Mouse (Mus musculus) G1E (cell line): ENCODE measurements around the gene Tbl1xr1. TPM values are rescaled to one million over a fixed set of nuclear protein-coding genes. Genes with fewer than 3 reads are reported as not detected.

ENCODE experiments used
- ATAC-seq: 2 replicates; pipeline ENCODE4 v1.8.0; 2016; ENCODE audit warnings: mild to moderate bottlenecking; ENCODE audit not compliant: insufficient number of reproducible peaks, poor library complexity, low FRiP score, severe bottlenecking; ENCODE audit errors: extremely low read depth
- DNase-seq: peaks from one replicate; pipeline ENCODE4 v3.0.0; 2012; ENCODE audit warnings: low spot score
- H3K27me3 ChIP-seq: 2 replicates; pipeline ENCODE4 v1.6.1; 2012; ENCODE audit warnings: mild to moderate bottlenecking, low read length, inconsistent platforms; ENCODE audit not compliant: insufficient read depth
- H3K36me3 ChIP-seq: replicated peaks from 2 replicates; pipeline ENCODE3; 2012; ENCODE audit warnings: mild to moderate bottlenecking, inconsistent platforms
- H3K4me1 ChIP-seq: 2 replicates; pipeline ENCODE4 v1.6.1; 2012; ENCODE audit warnings: low read depth, low read length, inconsistent platforms, mixed read lengths; ENCODE audit not compliant: insufficient read depth
- H3K4me3 ChIP-seq: 2 replicates; pipeline ENCODE4 v1.5.1; 2012; ENCODE audit warnings: low read depth, mild to moderate bottlenecking, inconsistent platforms, low read length, moderate library complexity, mixed read lengths
- H3K9me3 ChIP-seq: replicated peaks from 2 replicates; pipeline ENCODE4 v1.6.1; 2012; ENCODE audit warnings: inconsistent platforms
- CTCF ChIP-seq: IDR thresholded peaks from 2 replicates; pipeline ENCODE4 v1.5.1; 2012; ENCODE audit warnings: low read depth, low read length, inconsistent platforms, mixed read lengths
- GATA1 ChIP-seq: IDR thresholded peaks from 2 replicates; pipeline ENCODE4 v1.6.1; 2012; ENCODE audit warnings: borderline replicate concordance, low read length, inconsistent platforms, mixed read lengths
- GATA2 ChIP-seq: IDR thresholded peaks from 2 replicates; pipeline ENCODE4 v1.6.1; 2012; ENCODE audit warnings: low read depth, low read length, inconsistent platforms, borderline replicate concordance
- POLR2AphosphoS5 ChIP-seq: IDR thresholded peaks from 2 replicates; pipeline ENCODE4 v1.6.1; 2012; ENCODE audit warnings: low read depth, low read length, inconsistent platforms; ENCODE audit not compliant: insufficient replicate concordance
- TAL1 ChIP-seq: conservative IDR thresholded peaks from 2 replicates; pipeline ENCODE4 v1.6.1; 2012; ENCODE audit warnings: low read depth, low read length, inconsistent platforms, mixed read lengths
- polyA plus RNA-seq: library from polyadenylated mRNA; stranded (reverse); fragments of >175 nt; gene quantifications from 2 replicates; pipeline ENCODE4 v1.2.3, GENCODE M21; 2012
- total RNA-seq, 2 experiments: library from RNA; stranded (forward) in 1 of 2; stranded (reverse) in 1 of 2; fragments of 200-1000 nt in 1 of 2; fragments of >200 nt in 1 of 2; fragmentation: Nextera tagmentation in 1 of 2; gene quantifications; 2 replicates each; pipeline ENCODE4 v1.2.3; 2014 to 2017

The Tbl1xr1 gene
- total and polyA plus RNA-seq, 3 experiments = 25.9 to 95.8 (median 53.5) TPM

- TF ChIP-seq TAL1 = no peak
- TF ChIP-seq GATA1 = no peak
- no peak for TF ChIP-seq GATA2
- TF ChIP-seq POLR2AphosphoS5 = no peak
- TF ChIP-seq CTCF = no peak
- no peak for ATAC-seq
- H3K27me3 ChIP-seq = no peaks in the 10 kb centered on the region
- H3K4me3 ChIP-seq = no peak overlapping the region
- peaks cover 44% of the 10 kb centered on the region for H3K4me1 ChIP-seq
- no peak for DNase-seq
- no peaks in the 10 kb centered on the region; the same call in 1 of the 2 replicates for H3K9me3 ChIP-seq
- peaks cover 31% of the 10 kb centered on the region for H3K36me3 ChIP-seq
These were observed 39.7 kb downstream of the Tbl1xr1 start for GRCm38 (mm10) chr3:22116188-22116587.

GRCm38 (mm10) chr3:22121741-22122140, 45.3 kb downstream of the Tbl1xr1 start:
- H3K9me3 ChIP-seq = no peaks in the 10 kb centered on the region
- H3K36me3 ChIP-seq = peaks cover 47% of the 10 kb centered on the region
- no peak for ATAC-seq
- TF ChIP-seq TAL1 (no peak), POLR2AphosphoS5 (no peak), GATA2 (no peak), CTCF (no peak), GATA1 (no peak)
- no peak for DNase-seq
- no peaks in the 10 kb centered on the region for H3K27me3 ChIP-seq
- H3K4me3 ChIP-seq = no peak overlapping the region
- peaks cover 27% of the 10 kb centered on the region for H3K4me1 ChIP-seq

DNA sequence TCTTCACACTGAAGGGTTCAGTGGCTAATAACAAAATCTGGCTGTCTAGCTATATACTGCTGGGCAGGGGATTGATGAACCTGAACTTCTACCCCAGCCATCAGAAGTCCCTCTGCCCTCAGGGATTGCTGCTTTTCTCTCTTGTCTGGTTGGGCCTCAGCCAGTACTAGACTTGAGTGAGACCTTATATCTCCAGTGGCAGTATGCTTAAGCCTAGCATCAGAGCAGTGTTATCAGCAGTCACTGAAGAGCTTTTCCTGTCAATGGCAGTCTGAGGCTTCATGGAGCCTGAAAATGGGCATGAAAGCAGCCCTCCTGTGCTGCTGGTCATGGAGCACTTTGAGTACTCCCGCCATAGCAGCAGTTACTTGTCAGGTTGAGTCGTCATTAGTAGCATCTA, 46.7 kb downstream of the Tbl1xr1 start:
- Histone ChIP-seq H3K27me3 (no peaks in the 10 kb centered on the region), H3K4me3 (no peak overlapping the region), H3K9me3 (no peaks in the 10 kb centered on the region), H3K4me1 (peaks cover 24% of the 10 kb centered on the region), H3K36me3 (peaks cover 48% of the 10 kb centered on the region)
- ATAC-seq = no peak
- TF ChIP-seq POLR2AphosphoS5 (no peak), GATA1 (no peak), TAL1 (no peak), GATA2 (no peak), CTCF (no peak)
- no peak for DNase-seq

- no peak for ATAC-seq
- Histone ChIP-seq H3K27me3 (no peaks in the 10 kb centered on the region), H3K36me3 (peaks cover 51% of the 10 kb centered on the region), H3K9me3 (no peaks in the 10 kb centered on the region), H3K4me1 (peaks cover 13% of the 10 kb centered on the region), H3K4me3 (no peak overlapping the region)
- DNase-seq = no peak
- TF ChIP-seq CTCF (no peak), POLR2AphosphoS5 (no peak), GATA1 (no peak), GATA2 (no peak), TAL1 (no peak)
These were observed 49.9 kb downstream of the Tbl1xr1 start for GRCm38 (mm10) chr3:22126251-22126826.

DNA sequence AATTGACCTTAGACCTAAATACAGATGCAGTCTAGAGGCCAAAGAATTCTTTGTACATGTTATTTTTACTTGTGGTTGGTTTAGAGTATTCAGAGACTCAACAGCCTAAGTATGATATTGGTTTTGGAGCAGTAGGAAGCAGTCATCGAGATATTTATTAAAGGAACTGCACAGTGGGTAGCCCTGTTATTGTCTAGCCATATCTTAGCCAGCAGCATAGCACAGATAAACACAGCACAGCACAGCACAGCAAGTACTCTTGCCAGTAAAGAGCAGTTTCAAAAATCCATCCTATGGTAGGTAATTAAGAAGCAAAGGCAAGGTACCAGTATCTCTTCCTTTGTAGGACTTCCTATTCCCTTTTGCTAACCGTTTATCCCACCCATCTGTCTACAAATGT, 54.8 kb downstream of the Tbl1xr1 start:
- H3K36me3 ChIP-seq = peaks cover 53% of the 10 kb centered on the region
- no peak overlapping the region for H3K4me3 ChIP-seq
- no peaks in the 10 kb centered on the region for H3K9me3 ChIP-seq
- no peak for DNase-seq
- no peak for TF ChIP-seq GATA2
- TF ChIP-seq POLR2AphosphoS5 = no peak
- no peak for TF ChIP-seq GATA1
- TF ChIP-seq CTCF = no peak
- TF ChIP-seq TAL1 = no peak
- no peaks in the 10 kb centered on the region for H3K27me3 ChIP-seq
- no peak for ATAC-seq
- H3K4me1 ChIP-seq = peaks cover 9% of the 10 kb centered on the region

GRCm38 (mm10) chr3:22133626-22134025, 57.2 kb downstream of the Tbl1xr1 start:
- TF ChIP-seq GATA2 (no peak), TAL1 (no peak), GATA1 (no peak), CTCF (no peak), POLR2AphosphoS5 (no peak)
- ATAC-seq (no peak), DNase-seq (no peak)
- no peak overlapping the region for H3K4me3 ChIP-seq
- H3K36me3 ChIP-seq = peaks cover 43% of the 10 kb centered on the region
- peaks cover 23% of the 10 kb centered on the region for H3K4me1 ChIP-seq
- H3K27me3 ChIP-seq = no peaks in the 10 kb centered on the region
- H3K9me3 ChIP-seq = no peaks in the 10 kb centered on the region
